Mouse (Mus musculus): ENCODE measurements at regions not wholly inside any gene's neighbourhood (a gene's known extent, or its start where the extent isn't known, plus 50 kb on each side); places are given as distances from the start of the nearest gene placed in this dataset.

- H3K27ac ChIP-seq (ENCODE audit: low read length) = no peak overlapping the region
- H3K36me3 ChIP-seq (ENCODE audit: control insufficient read depth, insufficient read depth, low read length) = no peaks in the 10 kb centered on the region
- no peaks in the 10 kb centered on the region for H3K27me3 ChIP-seq (ENCODE audit: control insufficient read depth, insufficient read depth, low read depth, low read length)
- H3K4me2 ChIP-seq (ENCODE audit: low read depth, low read length) = no peak overlapping the region
- no peak overlapping the region for H3K9ac ChIP-seq (ENCODE audit: low read length)
- ATAC-seq (ENCODE audit: low read depth) = no peak
- no peaks in the 10 kb centered on the region for H3K9me3 ChIP-seq (ENCODE audit: control insufficient read depth, low read length)
- H3K4me3 ChIP-seq (ENCODE audit: low read length) = no peak overlapping the region
- 54% methylated on average over 4 of the region's 4 CpGs for WGBS
- H3K4me1 ChIP-seq (replicated peaks; ENCODE audit: control insufficient read depth, insufficient read depth, low read length) = no peaks in the 10 kb centered on the region
Observed at GRCm38 (mm10) chr4:88994486-88994885, 114.5 kb upstream of the Ifne start.

- no peak for ATAC-seq (ENCODE audit: low read depth)
- WGBS = 74% methylated on average over 2 of the region's 2 CpGs
Observed at GRCm38 (mm10) chr4:88992498-88992897, 112.5 kb upstream of the Ifne start.

GRCm38 (mm10) chr4:88988363-88988762, 108.4 kb upstream of the Ifne start:
- H3K4me1 ChIP-seq (replicated peaks; ENCODE audit: control insufficient read depth, insufficient read depth, low read length) = no peaks in the 10 kb centered on the region

More at GRCm38 (mm10) chr4:88992498-88992897, 112.5 kb upstream of the Ifne start:
- H3K27me3 ChIP-seq (ENCODE audit: control insufficient read depth, insufficient read depth, low read depth, low read length) = no peaks in the 10 kb centered on the region
- H3K9me3 ChIP-seq (ENCODE audit: control insufficient read depth, low read length) = no peaks in the 10 kb centered on the region
- H3K4me3 ChIP-seq (ENCODE audit: low read length) = no peak overlapping the region
- H3K4me1 ChIP-seq (replicated peaks; ENCODE audit: control insufficient read depth, insufficient read depth, low read length) = no peaks in the 10 kb centered on the region
- H3K36me3 ChIP-seq (ENCODE audit: control insufficient read depth, insufficient read depth, low read length) = no peaks in the 10 kb centered on the region
- no peak overlapping the region for H3K4me2 ChIP-seq (ENCODE audit: low read depth, low read length)
- no peak overlapping the region for H3K27ac ChIP-seq (ENCODE audit: low read length)
- no peak overlapping the region for H3K9ac ChIP-seq (ENCODE audit: low read length)

GRCm38 (mm10) chr4:88987103-88987502, 107.1 kb upstream of the Ifne start:
- 39% methylated on average over 1 of the region's 1 CpGs for WGBS
- no peaks in the 10 kb centered on the region for H3K27me3 ChIP-seq (ENCODE audit: control insufficient read depth, insufficient read depth, low read depth, low read length)

More at GRCm38 (mm10) chr4:88988363-88988762, 108.4 kb upstream of the Ifne start:
- Histone ChIP-seq H3K9ac (ENCODE audit: low read length) (no peak overlapping the region), H3K27ac (ENCODE audit: low read length) (no peak overlapping the region), H3K9me3 (ENCODE audit: control insufficient read depth, low read length) (no peaks in the 10 kb centered on the region), H3K4me3 (ENCODE audit: low read length) (no peak overlapping the region), H3K27me3 (ENCODE audit: control insufficient read depth, insufficient read depth, low read depth, low read length) (no peaks in the 10 kb centered on the region), H3K4me2 (ENCODE audit: low read depth, low read length) (no peak overlapping the region), H3K36me3 (ENCODE audit: control insufficient read depth, insufficient read depth, low read length) (no peaks in the 10 kb centered on the region)
- 25% methylated on average over 4 of the region's 4 CpGs for WGBS
- no peak for ATAC-seq (ENCODE audit: low read depth)

GRCm38 (mm10) chr4:88982457-88982856, 102.5 kb upstream of the Ifne start:
- no peaks in the 10 kb centered on the region for H3K36me3 ChIP-seq (ENCODE audit: control insufficient read depth, insufficient read depth, low read length)
- H3K9ac ChIP-seq (ENCODE audit: low read length) = no peak overlapping the region
- ATAC-seq (ENCODE audit: low read depth) = no peak
- H3K4me2 ChIP-seq (ENCODE audit: low read depth, low read length) = no peak overlapping the region
- H3K27me3 ChIP-seq (ENCODE audit: control insufficient read depth, insufficient read depth, low read depth, low read length) = no peaks in the 10 kb centered on the region
- 70% methylated on average over 3 of the region's 3 CpGs for WGBS
- H3K9me3 ChIP-seq (ENCODE audit: control insufficient read depth, low read length) = no peaks in the 10 kb centered on the region
- H3K27ac ChIP-seq (ENCODE audit: low read length) = no peak overlapping the region
- H3K4me3 ChIP-seq (ENCODE audit: low read length) = no peak overlapping the region
- no peaks in the 10 kb centered on the region for H3K4me1 ChIP-seq (replicated peaks; ENCODE audit: control insufficient read depth, insufficient read depth, low read length)

More at GRCm38 (mm10) chr4:88987103-88987502, 107.1 kb upstream of the Ifne start:
- Histone ChIP-seq H3K4me3 (ENCODE audit: low read length) (no peak overlapping the region), H3K9me3 (ENCODE audit: control insufficient read depth, low read length) (no peaks in the 10 kb centered on the region), H3K36me3 (ENCODE audit: control insufficient read depth, insufficient read depth, low read length) (no peaks in the 10 kb centered on the region), H3K9ac (ENCODE audit: low read length) (no peak overlapping the region), H3K4me1 (replicated peaks; ENCODE audit: control insufficient read depth, insufficient read depth, low read length) (no peaks in the 10 kb centered on the region), H3K27ac (ENCODE audit: low read length) (no peak overlapping the region), H3K4me2 (ENCODE audit: low read depth, low read length) (no peak overlapping the region)
- no peak for ATAC-seq (ENCODE audit: low read depth)

GRCm38 (mm10) chr4:88977099-88977888, 97.3 kb upstream of the Ifne start:
- no peak for ATAC-seq (ENCODE audit: low read depth)
- H3K9ac ChIP-seq (ENCODE audit: low read length) = no peak overlapping the region
- no peaks in the 10 kb centered on the region for H3K9me3 ChIP-seq (ENCODE audit: control insufficient read depth, low read length)
- no peaks in the 10 kb centered on the region for H3K27me3 ChIP-seq (ENCODE audit: control insufficient read depth, insufficient read depth, low read depth, low read length)
- H3K27ac ChIP-seq (ENCODE audit: low read length) = no peak overlapping the region
- no peaks in the 10 kb centered on the region for H3K4me1 ChIP-seq (replicated peaks; ENCODE audit: control insufficient read depth, insufficient read depth, low read length)
- WGBS = 68% methylated on average over 3 of the region's 3 CpGs
- no peak overlapping the region for H3K4me3 ChIP-seq (ENCODE audit: low read length)
- H3K4me2 ChIP-seq (ENCODE audit: low read depth, low read length) = no peak overlapping the region
- H3K36me3 ChIP-seq (ENCODE audit: control insufficient read depth, insufficient read depth, low read length) = no peaks in the 10 kb centered on the region

GRCm38 (mm10) chr4:88974535-88974934, 94.5 kb upstream of the Ifne start:
- Histone ChIP-seq H3K9ac (ENCODE audit: low read length) (no peak overlapping the region), H3K27me3 (ENCODE audit: control insufficient read depth, insufficient read depth, low read depth, low read length) (no peaks in the 10 kb centered on the region), H3K4me2 (ENCODE audit: low read depth, low read length) (no peak overlapping the region), H3K9me3 (ENCODE audit: control insufficient read depth, low read length) (no peaks in the 10 kb centered on the region), H3K4me3 (ENCODE audit: low read length) (no peak overlapping the region), H3K27ac (ENCODE audit: low read length) (no peak overlapping the region), H3K36me3 (ENCODE audit: control insufficient read depth, insufficient read depth, low read length) (no peaks in the 10 kb centered on the region), H3K4me1 (replicated peaks; ENCODE audit: control insufficient read depth, insufficient read depth, low read length) (no peaks in the 10 kb centered on the region)
- ATAC-seq (ENCODE audit: low read depth) = no peak
- 67% methylated on average over 2 of the region's 2 CpGs for WGBS

- H3K9me3 ChIP-seq (ENCODE audit: control insufficient read depth, low read length) = no peaks in the 10 kb centered on the region
- ATAC-seq (ENCODE audit: low read depth) = no peak
- H3K27ac ChIP-seq (ENCODE audit: low read length) = no peak overlapping the region
- no peaks in the 10 kb centered on the region for H3K4me1 ChIP-seq (replicated peaks; ENCODE audit: control insufficient read depth, insufficient read depth, low read length)
- H3K4me2 ChIP-seq (ENCODE audit: low read depth, low read length) = no peak overlapping the region
- WGBS = 62% methylated on average over 6 of the region's 6 CpGs
- H3K27me3 ChIP-seq (ENCODE audit: control insufficient read depth, insufficient read depth, low read depth, low read length) = no peaks in the 10 kb centered on the region
- no peak overlapping the region for H3K9ac ChIP-seq (ENCODE audit: low read length)
- no peaks in the 10 kb centered on the region for H3K36me3 ChIP-seq (ENCODE audit: control insufficient read depth, insufficient read depth, low read length)
- H3K4me3 ChIP-seq (ENCODE audit: low read length) = no peak overlapping the region
Observed at GRCm38 (mm10) chr4:88969134-88969841, 89.3 kb upstream of the Ifne start.

GRCm38 (mm10) chr4:88959621-88960020, 79.6 kb upstream of the Ifne start:
- WGBS = 49% methylated on average over 3 of the region's 3 CpGs

More at GRCm38 (mm10) chr4:88959621-88960020, 79.6 kb upstream of the Ifne start:
- H3K27me3 ChIP-seq (ENCODE audit: control insufficient read depth, insufficient read depth, low read depth, low read length) = no peaks in the 10 kb centered on the region
- no peak for ATAC-seq (ENCODE audit: low read depth)
- no peaks in the 10 kb centered on the region for H3K36me3 ChIP-seq (ENCODE audit: control insufficient read depth, insufficient read depth, low read length)
- H3K4me2 ChIP-seq (ENCODE audit: low read depth, low read length) = no peak overlapping the region
- 0 out of 2 replicates have a peak, but pooled peaks cover 2% of the 10 kb centered on the region for H3K4me1 ChIP-seq (replicated peaks; ENCODE audit: control insufficient read depth, insufficient read depth, low read length)
- no peak overlapping the region for H3K27ac ChIP-seq (ENCODE audit: low read length)
- no peak overlapping the region for H3K9ac ChIP-seq (ENCODE audit: low read length)
- no peaks in the 10 kb centered on the region for H3K9me3 ChIP-seq (ENCODE audit: control insufficient read depth, low read length)
- H3K4me3 ChIP-seq (ENCODE audit: low read length) = no peak overlapping the region

All from lung, embryonic 16.5 days (tissue).